Comparison of ENCODE assay signal across 23 mouse cellular contexts in the genomic region with DNA sequence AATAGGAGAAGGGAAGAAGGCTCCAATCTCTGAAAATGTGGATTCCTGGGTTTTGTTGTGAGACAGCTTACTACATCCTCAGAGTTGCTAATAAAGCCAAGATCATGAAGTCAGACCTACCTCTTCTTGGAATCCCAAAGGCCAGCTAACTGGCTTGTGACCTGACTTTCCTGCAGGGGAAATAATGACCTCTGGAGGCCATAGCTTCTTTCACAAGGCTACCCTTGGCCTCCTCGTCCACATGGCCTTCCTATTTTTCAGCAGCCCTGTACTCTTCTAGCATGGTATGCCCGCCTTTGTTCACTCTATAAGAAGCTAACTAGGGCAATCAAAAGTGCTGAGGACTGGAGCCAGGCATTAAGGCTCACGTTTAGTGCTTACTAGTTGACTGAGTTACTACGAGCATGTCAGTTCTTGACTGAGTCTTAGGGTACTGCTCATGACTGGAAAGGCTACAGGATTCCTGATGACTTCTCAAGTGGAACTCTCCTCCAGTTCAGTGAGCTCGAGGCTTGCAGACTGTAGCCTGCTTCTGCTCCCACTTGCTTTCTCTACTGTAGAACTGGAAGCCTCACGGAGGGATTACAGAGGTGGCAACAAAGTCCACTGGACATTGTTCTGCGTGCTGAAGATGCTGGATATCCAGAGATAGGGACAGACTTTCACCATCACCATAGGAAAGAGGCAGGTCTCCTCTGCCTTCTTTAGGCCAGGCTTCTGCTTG.
DNase-seq lines count a peak whose midpoint lies in the region; ATAC-seq and TF ChIP-seq lines count a peak whose summit lies in the region.
"Had no signal": no experiment of that assay in that cellular context is flagged by ENCODE, and none has a peak within 500 bp of the region (broad histone marks: within the 10 kb centered on the region; RNA-seq: fewer than 3 reads in every experiment).

No protein-coding gene starts in this region.

- H3K9ac ChIP-seq in kidney, postnatal 0 days (ENCODE audit: low read depth, low read length): no peak overlapping the region
- H3K9ac ChIP-seq: embryonic facial prominence, embryonic 15.5 days; forebrain, embryonic 15.5 days; heart, embryonic 15.5 days; hindbrain, embryonic 14.5 days; liver, embryonic 13.5 days; lung, embryonic 15.5 days; neural tube, embryonic 13.5 days; stomach, embryonic 15.5 days had no signal

- H3K4me3 ChIP-seq in kidney, adult 2 months (ENCODE audit: insufficient read depth, low read depth, low read length): no peak overlapping the region
- H3K4me3 ChIP-seq in kidney, postnatal 0 days (replicated peaks; ENCODE audit: low read depth, low read length): no peak overlapping the region
- H3K4me3 ChIP-seq in limb, embryonic 10.5 days: no peak overlapping the region
- H3K4me3 ChIP-seq: embryonic facial prominence, embryonic 15.5 days; forebrain, embryonic 15.5 days; heart, embryonic 15.5 days; liver, embryonic 13.5 days; lung, embryonic 15.5 days; myocyte; neural tube, embryonic 13.5 days; stomach, embryonic 15.5 days had no signal

- H3K9me3 ChIP-seq in kidney, postnatal 0 days (replicated peaks; ENCODE audit: low read length): no peaks in the 10 kb centered on the region
- H3K9me3 ChIP-seq in limb, embryonic 10.5 days (replicated peaks): no peaks in the 10 kb centered on the region
- H3K9me3 ChIP-seq: embryonic facial prominence, embryonic 15.5 days; forebrain, embryonic 15.5 days; heart, embryonic 15.5 days; liver, embryonic 13.5 days; lung, embryonic 15.5 days; neural tube, embryonic 13.5 days; stomach, embryonic 15.5 days had no signal

- peak overlapping the region; percentile 98 for H3K27ac ChIP-seq in kidney, adult 2 months (ENCODE audit: insufficient read depth, low read depth, low read length)
- H3K27ac ChIP-seq in kidney, postnatal 0 days: peak overlapping the region; percentile 68; the same call in 1 of the 2 replicates
- no peak overlapping the region for H3K27ac ChIP-seq in limb, embryonic 10.5 days
- H3K27ac ChIP-seq: forebrain, embryonic 15.5 days; heart, embryonic 15.5 days; hindbrain, embryonic 14.5 days; liver, embryonic 13.5 days; lung, embryonic 15.5 days; neural tube, embryonic 13.5 days; stomach, embryonic 15.5 days had no signal

- H3K4me1 ChIP-seq in kidney, adult 2 months (ENCODE audit: control insufficient read depth, insufficient read depth, low read length): peaks cover 11% of the 10 kb centered on the region
- peaks cover 7% of the 10 kb centered on the region; the same call in 1 of the 2 replicates for H3K4me1 ChIP-seq in kidney, postnatal 0 days (replicated peaks; ENCODE audit: insufficient read depth, low read length)
- H3K4me1 ChIP-seq in limb, embryonic 10.5 days: no peaks in the 10 kb centered on the region
- H3K4me1 ChIP-seq: embryonic facial prominence, embryonic 15.5 days; forebrain, embryonic 15.5 days; heart, embryonic 15.5 days; neural tube, embryonic 13.5 days had no signal

- no peaks in the 10 kb centered on the region for H3K36me3 ChIP-seq in kidney, adult 2 months (ENCODE audit: control insufficient read depth, insufficient read depth, low read length)
- no peaks in the 10 kb centered on the region for H3K36me3 ChIP-seq in kidney, postnatal 0 days (ENCODE audit: insufficient read depth, low read length)
- H3K36me3 ChIP-seq in limb, embryonic 10.5 days: no peaks in the 10 kb centered on the region
- H3K36me3 ChIP-seq: embryonic facial prominence, embryonic 15.5 days; forebrain, embryonic 15.5 days; heart, embryonic 15.5 days; liver, embryonic 13.5 days; lung, embryonic 15.5 days; neural tube, embryonic 13.5 days; stomach, embryonic 15.5 days had no signal

- peak; percentile 8 for DNase-seq in testis, postnatal 10 days (ENCODE audit: low spot score)
- DNase-seq in testis, postnatal 14 days (ENCODE audit: low spot score): no peak
- peak; percentile 91 for DNase-seq in kidney, adult 2 months
- peak; percentile 79 for DNase-seq in kidney, postnatal 0 days (ENCODE audit: low spot score)
- no peak for DNase-seq in yolk sac, embryonic 10.5 days (ENCODE audit: low spot score)
- DNase-seq in limb, embryonic 10.5 days (ENCODE audit: low spot score): no peak
- DNase-seq in gastrocnemius, postnatal 36 days: no peak
- DNase-seq: adrenal gland, postnatal 25 days; cerebellum, adult 8-10 months; gastrocnemius, postnatal 14 days; heart, postnatal 4 days; liver, embryonic 13.5 days; lung, postnatal 4 days; right cerebral cortex, adult 18-20 months had no signal

- 38% methylated on average over 7 of the region's 7 CpGs for WGBS in kidney, adult 2 months
- 56% methylated on average over 7 of the region's 7 CpGs for WGBS in kidney, postnatal 0 days
- whole genome bisulfite sequencing in limb, embryonic 10.5 days: 84% methylated on average over 7 of the region's 7 CpGs

- no peak for TF ChIP-seq CTCF in kidney, adult 2 months (conservative IDR thresholded peaks at IDR 0.05; ENCODE audit: insufficient read depth, insufficient read length, low read depth, low read length)
- no peak for TF ChIP-seq CTCF in kidney, postnatal 0 days (IDR thresholded peaks at IDR 0.05; ENCODE audit: low read depth)

- peak; percentile 90 for ATAC-seq in kidney, postnatal 0 days (replicated peaks; ENCODE audit: low FRiP score, low read depth)
- ATAC-seq: forebrain, embryonic 15.5 days; midbrain, embryonic 16.5 days had no signal

- H3K4me2 ChIP-seq in kidney, postnatal 0 days (ENCODE audit: low read length): no peak overlapping the region
- H3K4me2 ChIP-seq: embryonic facial prominence, embryonic 15.5 days; forebrain, embryonic 15.5 days; heart, embryonic 15.5 days; hindbrain, embryonic 14.5 days; liver, embryonic 13.5 days; lung, embryonic 15.5 days; neural tube, embryonic 13.5 days; stomach, embryonic 15.5 days had no signal

- H3K27me3 ChIP-seq in kidney, adult 2 months (replicated peaks; ENCODE audit: control insufficient read depth, insufficient read depth, low read length): no peaks in the 10 kb centered on the region
- no peaks in the 10 kb centered on the region for H3K27me3 ChIP-seq in kidney, postnatal 0 days (ENCODE audit: insufficient read depth, low read length)
- no peaks in the 10 kb centered on the region for H3K27me3 ChIP-seq in limb, embryonic 10.5 days (ENCODE audit: low read depth, poor library complexity, severe bottlenecking)
- H3K27me3 ChIP-seq: embryonic facial prominence, embryonic 15.5 days; forebrain, embryonic 15.5 days; heart, embryonic 15.5 days; lung, embryonic 15.5 days; neural tube, embryonic 13.5 days; stomach, embryonic 15.5 days had no signal

- intact Hi-C loops in gastrocnemius, postnatal 36 days (cut with DNase I): no loop called here

- no peak for TF ChIP-seq POLR2A in kidney, adult 2 months (IDR thresholded peaks at IDR 0.05; ENCODE audit: low read depth, low read length)

Comparison
In these comparisons a context has a peak if more than half of its experiments do, and no peak if none do; other contexts are left out.
1. DNase-seq: peak in testis, postnatal 10 days (single experiment), kidney, adult 2 months (single experiment) and kidney, postnatal 0 days (single experiment); none in testis, postnatal 14 days (single experiment), yolk sac, embryonic 10.5 days (single experiment), limb, embryonic 10.5 days (single experiment) and gastrocnemius, postnatal 36 days (0 of 2).